Mouse (Mus musculus) heart, embryonic 15.5 days (tissue): ENCODE measurements around the gene Cbx2. TPM values are rescaled to one million over a fixed set of nuclear protein-coding genes. Genes with fewer than 3 reads are reported as not detected.

ENCODE experiments used
- ATAC-seq: fragments of 200-750 bp; cut with Nextera tagmentation; replicated peaks from 2 replicates; pipeline ENCODE4 v1.8.0; 2017; ENCODE audit warnings: low read depth, moderate TSS enrichment; ENCODE audit not compliant: insufficient number of reproducible peaks, insufficient read depth, low FRiP score
- H3K27ac ChIP-seq: fragments of 300-500 bp; sonication (generic); 2 replicates; pipeline ENCODE4 v1.5.1; 2015; ENCODE audit warnings: mild to moderate bottlenecking, inconsistent platforms
- H3K27me3 ChIP-seq: fragments of 300-500 bp; sonication (generic); 2 replicates; pipeline ENCODE4 v1.6.1; 2015; ENCODE audit warnings: inconsistent platforms
- H3K36me3 ChIP-seq: fragments of 300-500 bp; sonication (generic); 2 replicates; pipeline ENCODE4 v1.6.1; 2015; ENCODE audit warnings: mild to moderate bottlenecking, inconsistent platforms
- H3K4me1 ChIP-seq: fragments of 300-500 bp; sonication (generic); replicated peaks from 2 replicates; pipeline ENCODE4 v1.6.1; 2015; ENCODE audit warnings: inconsistent platforms
- H3K4me2 ChIP-seq: fragments of 300-500 bp; sonication (generic); 2 replicates; pipeline ENCODE4 v1.6.1; 2015; ENCODE audit warnings: inconsistent platforms, mild to moderate bottlenecking, moderate library complexity
- H3K4me3 ChIP-seq: fragments of 300-500 bp; sonication (generic); 2 replicates; pipeline ENCODE4 v1.5.1; 2015; ENCODE audit warnings: mild to moderate bottlenecking, inconsistent platforms
- H3K9ac ChIP-seq: fragments of 300-500 bp; sonication (generic); 2 replicates; pipeline ENCODE4 v1.6.1; 2015; ENCODE audit warnings: mild to moderate bottlenecking, inconsistent platforms
- H3K9me3 ChIP-seq: fragments of 300-500 bp; sonication (generic); replicated peaks from 2 replicates; pipeline ENCODE4 v1.6.1; 2016; ENCODE audit warnings: inconsistent platforms
- WGBS: fragments of 180-500 bp; shearing (Covaris S2); methylation state at CpG from one replicate; pipeline ENCODE4 v1.1.7; 2015; ENCODE audit warnings: mixed read lengths; 5-methylcytosine and 5-hydroxymethylcytosine counted together
- polyA plus RNA-seq: library from polyadenylated mRNA; unstranded; fragments of >200 nt; fragmentation: Nextera tagmentation; extraction: Ambion mirVana; gene quantifications from 2 replicates; pipeline ENCODE4 v1.2.1, GENCODE M21; 2015

Cbx2 gene
- polyA plus RNA-seq, 1 experiment from 2014 or later = 11.6 TPM

GRCm38 (mm10) chr11:119053257-119053670, 30.5 kb downstream of the Cbx2 start:
- H3K27me3 ChIP-seq = peaks cover 77% of the 10 kb centered on the region
- H3K4me2 ChIP-seq = peak overlapping the region; percentile 75
- peak overlapping the region; percentile 46 for H3K4me3 ChIP-seq
- peak overlapping the region; percentile 48 for H3K9ac ChIP-seq
- under 1% methylated on average over 32 of the region's 42 CpGs for WGBS
- peak overlapping the region; percentile 81 for H3K27ac ChIP-seq
- peaks cover 60% of the 10 kb centered on the region for H3K4me1 ChIP-seq
- H3K9me3 ChIP-seq = no peaks in the 10 kb centered on the region
- H3K36me3 ChIP-seq = no peaks in the 10 kb centered on the region
- peak; percentile 85 for ATAC-seq

- H3K4me1 ChIP-seq = peaks cover 66% of the 10 kb centered on the region
- H3K9me3 ChIP-seq = no peaks in the 10 kb centered on the region
- no peak for ATAC-seq
- peak overlapping the region; percentile 46 for H3K4me3 ChIP-seq
- 2% methylated on average over 34 of the region's 35 CpGs for WGBS
- peak overlapping the region; percentile 75 for H3K4me2 ChIP-seq
- H3K9ac ChIP-seq = peak overlapping the region; percentile 45
- H3K27ac ChIP-seq = no peak overlapping the region
- peaks cover 77% of the 10 kb centered on the region for H3K27me3 ChIP-seq
- no peaks in the 10 kb centered on the region for H3K36me3 ChIP-seq
Measured at GRCm38 (mm10) chr11:119053738-119054350, 31.1 kb downstream of the Cbx2 start.

- Histone ChIP-seq H3K27me3 (peaks cover 77% of the 10 kb centered on the region), H3K9me3 (no peaks in the 10 kb centered on the region), H3K4me2 (peak overlapping the region; percentile 97), H3K4me3 (peak overlapping the region; percentile 67), H3K36me3 (no peaks in the 10 kb centered on the region), H3K9ac (0 out of 2 replicates have a peak overlapping the region, but pooled peaks have one; percentile 85), H3K4me1 (peaks cover 68% of the 10 kb centered on the region), H3K27ac (no peak overlapping the region)
- no peak for ATAC-seq
- 4% methylated on average over 47 of the region's 47 CpGs for WGBS
Measured at GRCm38 (mm10) chr11:119054351-119055345, 31.9 kb downstream of the Cbx2 start.

GRCm38 (mm10) chr11:119055571-119056131, 32.9 kb downstream of the Cbx2 start:
- Histone ChIP-seq H3K9me3 (no peaks in the 10 kb centered on the region), H3K9ac (peak overlapping the region; percentile 85), H3K36me3 (no peaks in the 10 kb centered on the region), H3K4me1 (peaks cover 68% of the 10 kb centered on the region), H3K4me2 (peak overlapping the region; percentile 97), H3K4me3 (peak overlapping the region; percentile 67), H3K27me3 (peaks cover 77% of the 10 kb centered on the region), H3K27ac (0 out of 2 replicates have a peak overlapping the region, but pooled peaks have one; percentile 9)
- ATAC-seq = no peak
- WGBS = 2% methylated on average over 32 of the region's 32 CpGs

GRCm38 (mm10) chr11:119056301-119057211, 33.8 kb downstream of the Cbx2 start:
- ATAC-seq = peak; percentile 10; the same call in 1 of the 2 replicates
- peak overlapping the region; percentile 97 for H3K4me2 ChIP-seq
- peak overlapping the region; percentile 79 for H3K27ac ChIP-seq
- no peaks in the 10 kb centered on the region for H3K36me3 ChIP-seq
- H3K9ac ChIP-seq = peak overlapping the region; percentile 85
- H3K4me3 ChIP-seq = peak overlapping the region; percentile 67
- H3K27me3 ChIP-seq = peaks cover 76% of the 10 kb centered on the region
- no peaks in the 10 kb centered on the region for H3K9me3 ChIP-seq
- WGBS = under 1% methylated on average over 57 of the region's 65 CpGs
- peaks cover 68% of the 10 kb centered on the region for H3K4me1 ChIP-seq

- no peak for ATAC-seq
- no peak overlapping the region for H3K27ac ChIP-seq
- peaks cover 76% of the 10 kb centered on the region for H3K27me3 ChIP-seq
- peaks cover 61% of the 10 kb centered on the region for H3K4me1 ChIP-seq
- H3K36me3 ChIP-seq = no peaks in the 10 kb centered on the region
- 7% methylated on average over 9 of the region's 9 CpGs for WGBS
- H3K9me3 ChIP-seq = no peaks in the 10 kb centered on the region
- H3K4me2 ChIP-seq = peak overlapping the region; percentile 97
- H3K4me3 ChIP-seq = peak overlapping the region; percentile 67
- H3K9ac ChIP-seq = peak overlapping the region; percentile 85
Measured at GRCm38 (mm10) chr11:119057291-119057690, 34.5 kb downstream of the Cbx2 start.

GRCm38 (mm10) chr11:119058041-119058995, 35.6 kb downstream of the Cbx2 start:
- peak overlapping the region; percentile 97 for H3K4me2 ChIP-seq
- no peak for ATAC-seq
- peak overlapping the region; percentile 67 for H3K4me3 ChIP-seq
- no peak overlapping the region for H3K27ac ChIP-seq
- no peaks in the 10 kb centered on the region for H3K9me3 ChIP-seq
- H3K9ac ChIP-seq = no peak overlapping the region; the same call in 1 of the 2 replicates
- H3K36me3 ChIP-seq = no peaks in the 10 kb centered on the region
- WGBS = 3% methylated on average over 58 of the region's 58 CpGs
- peaks cover 81% of the 10 kb centered on the region for H3K27me3 ChIP-seq
- peaks cover 52% of the 10 kb centered on the region for H3K4me1 ChIP-seq

DNA sequence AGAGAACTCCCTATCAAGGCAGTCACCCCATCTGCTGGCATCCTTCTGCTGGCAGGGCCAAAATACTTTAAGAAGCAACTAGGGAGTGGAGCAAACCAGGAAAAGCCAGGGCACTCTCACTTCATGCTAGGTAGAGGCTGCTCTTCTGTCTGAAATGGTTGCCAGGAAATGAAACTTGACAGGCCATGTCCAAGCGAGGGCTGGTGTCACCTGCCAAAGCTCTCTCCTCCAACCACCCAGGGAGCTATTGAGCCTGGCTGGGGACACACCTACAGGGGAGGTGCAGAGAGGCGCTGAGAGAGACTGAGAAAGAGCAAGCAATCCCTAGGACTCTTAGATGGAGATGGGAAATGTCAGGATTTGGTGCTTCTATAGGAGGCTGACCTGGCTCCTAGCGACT, 36.5 kb downstream of the Cbx2 start:
- no peak overlapping the region for H3K4me2 ChIP-seq
- no peak for ATAC-seq
- H3K9ac ChIP-seq = no peak overlapping the region
- no peaks in the 10 kb centered on the region for H3K36me3 ChIP-seq
- peaks cover 43% of the 10 kb centered on the region for H3K4me1 ChIP-seq
- no peaks in the 10 kb centered on the region for H3K9me3 ChIP-seq
- WGBS = 14% methylated on average over 3 of the region's 3 CpGs
- H3K4me3 ChIP-seq = no peak overlapping the region
- H3K27ac ChIP-seq = no peak overlapping the region
- peaks cover 76% of the 10 kb centered on the region for H3K27me3 ChIP-seq

DNA sequence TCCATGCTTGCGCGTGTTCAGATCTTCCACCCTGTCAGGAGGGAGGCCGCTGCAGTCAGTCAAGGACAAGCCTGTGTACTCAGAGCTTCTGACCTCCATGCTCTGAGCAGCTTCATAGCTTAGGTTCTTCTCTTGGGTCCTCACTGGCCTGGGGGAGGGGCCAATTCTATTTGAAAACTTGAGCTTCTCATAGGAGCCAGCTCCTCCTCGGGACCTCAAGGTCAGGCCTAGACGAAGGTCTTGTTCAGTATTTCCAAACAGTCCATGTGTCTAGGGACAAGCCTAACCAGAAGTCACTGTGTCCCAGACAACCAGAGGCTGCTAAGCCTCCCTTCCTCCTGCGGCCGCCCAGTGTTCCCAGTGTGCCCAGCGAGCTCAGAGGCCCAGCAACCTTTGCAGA, 44.1 kb downstream of the Cbx2 start:
- Histone ChIP-seq H3K27ac (no peak overlapping the region), H3K4me1 (no peaks in the 10 kb centered on the region), H3K36me3 (no peaks in the 10 kb centered on the region), H3K27me3 (peaks cover 18% of the 10 kb centered on the region), H3K9me3 (no peaks in the 10 kb centered on the region), H3K9ac (no peak overlapping the region), H3K4me3 (no peak overlapping the region), H3K4me2 (no peak overlapping the region)
- 84% methylated on average over 8 of the region's 8 CpGs for WGBS
- ATAC-seq = no peak

DNA sequence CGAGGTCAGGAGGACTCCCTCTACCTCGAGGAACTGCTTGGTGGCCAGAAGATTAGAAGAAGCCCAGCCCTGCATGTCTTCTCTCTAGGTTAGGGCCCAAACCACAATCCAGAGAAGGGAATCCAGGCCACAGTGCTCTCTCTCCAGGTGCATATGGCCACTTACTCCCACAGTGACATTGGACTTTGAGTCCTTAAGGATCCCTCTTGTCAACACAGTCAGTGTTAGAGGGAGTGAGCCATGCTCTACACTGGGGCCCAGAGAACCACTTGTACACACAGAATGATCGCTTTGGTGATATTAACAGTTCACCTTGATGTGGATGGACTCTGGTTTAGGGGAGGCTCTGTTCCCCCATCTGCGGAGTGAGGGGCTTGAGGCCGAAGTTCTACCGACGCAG, 49.5 kb downstream of the Cbx2 start:
- H3K27me3 ChIP-seq = peaks cover 11% of the 10 kb centered on the region

More for the DNA sequence above, 49.5 kb downstream of the Cbx2 start:
- Histone ChIP-seq H3K4me3 (no peak overlapping the region), H3K4me1 (no peaks in the 10 kb centered on the region), H3K36me3 (no peaks in the 10 kb centered on the region), H3K27ac (no peak overlapping the region), H3K4me2 (no peak overlapping the region), H3K9me3 (no peaks in the 10 kb centered on the region), H3K9ac (no peak overlapping the region)
- ATAC-seq = no peak
- WGBS = 78% methylated on average over 7 of the region's 7 CpGs
